Mouse (Mus musculus): ENCODE data around the gene Aqp3. TPM values are rescaled to one million over a fixed set of nuclear protein-coding genes. Genes with fewer than 3 reads are reported as not detected.
A peak's percentile ranks its signal among the peaks of the same experiment; 100 is the strongest.

The Aqp3 gene
- 516 and 601 TPM in 2 replicates for polyA plus RNA-seq (2012; rRNA removed)

DNA sequence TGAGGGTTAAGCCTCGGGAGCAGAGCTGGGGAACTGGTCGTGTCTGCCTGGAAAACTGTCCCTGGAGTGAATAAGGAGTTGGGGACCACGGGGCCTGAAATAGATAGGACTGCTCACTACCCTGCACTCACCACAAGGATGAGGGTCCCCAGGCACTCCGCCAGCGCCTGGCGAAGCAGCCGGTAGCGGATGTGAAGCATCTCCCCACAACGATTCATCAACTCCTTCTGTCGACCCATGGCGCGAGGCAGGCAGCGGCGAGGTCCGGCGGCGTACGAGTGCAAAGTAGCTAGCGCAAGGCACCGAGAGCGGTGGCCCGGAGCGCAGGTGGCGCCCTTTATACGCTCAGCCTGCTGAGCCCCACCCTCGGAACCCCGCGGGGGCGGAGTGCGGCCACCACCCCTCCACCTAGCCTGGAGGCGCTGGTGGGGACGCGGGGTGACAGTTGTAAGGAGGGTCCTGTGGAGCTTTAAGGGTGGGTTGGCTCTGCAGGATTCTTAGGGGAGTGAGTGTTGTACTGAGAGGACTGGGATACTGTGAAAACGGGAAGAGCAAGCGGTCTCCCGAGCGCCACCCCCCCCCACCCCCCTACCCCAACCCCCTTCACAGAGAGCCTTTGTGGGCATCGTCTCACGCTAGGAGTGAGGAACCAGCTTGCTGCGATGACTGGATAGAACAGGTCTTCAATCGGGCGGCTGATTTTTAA, at the start of gene Aqp3:
Gene Aqp3, minus strand, starts transcription at position 313 of the 706 bp plus-strand sequence.
- DNase-seq (ENCODE audit: low spot score) = peak; percentile 77

DNA sequence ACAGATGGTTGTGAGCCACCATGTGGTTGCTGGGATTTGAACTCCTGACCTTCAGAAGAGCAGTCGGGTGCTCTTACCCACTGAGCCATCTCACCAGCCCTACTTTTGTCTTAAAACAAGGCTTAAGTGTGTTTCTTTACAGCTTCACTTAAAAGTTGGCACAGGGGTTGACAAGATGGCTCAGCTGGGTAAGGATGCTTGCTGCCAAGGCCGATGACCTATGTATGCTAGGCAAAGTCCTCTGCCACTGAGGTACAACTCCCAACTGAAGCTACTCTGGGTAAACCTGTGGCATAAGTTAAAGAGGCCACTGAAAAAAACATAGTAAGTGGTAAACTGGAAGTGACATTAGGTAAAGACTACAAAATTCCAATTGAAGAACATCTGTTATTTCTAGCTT, 44.6 kb upstream of the Aqp3 start:
- no peak for DNase-seq (ENCODE audit: low spot score)

- DNase-seq (ENCODE audit: low spot score) = no peak
These were observed 42.3 kb upstream of the Aqp3 start for GRCm38 (mm10) chr4:41140174-41140875.

DNA sequence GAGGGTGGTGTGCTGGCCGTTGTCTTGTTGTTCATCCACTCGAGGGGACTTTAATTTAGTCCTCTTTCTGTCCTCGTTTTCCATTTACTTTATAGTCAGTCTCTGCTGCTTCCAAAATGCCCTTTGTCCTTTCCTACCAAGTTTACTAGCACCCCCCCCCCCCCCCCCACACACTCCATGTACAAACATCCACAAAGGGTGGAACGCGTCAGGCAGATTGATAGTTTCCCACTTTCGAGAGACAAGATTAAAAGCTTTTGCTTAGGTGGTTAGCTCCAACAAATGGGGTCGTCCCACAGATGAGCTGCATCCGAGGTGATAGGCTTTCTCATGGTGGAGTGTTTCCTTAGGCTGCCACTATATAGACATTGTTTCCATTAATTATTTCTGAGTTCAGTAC, 38.8 kb upstream of the Aqp3 start:
- DNase-seq (ENCODE audit: low spot score) = no peak

- DNase-seq (ENCODE audit: low spot score) = no peak
These were observed 38.4 kb upstream of the Aqp3 start for GRCm38 (mm10) chr4:41136454-41136805.

- DNase-seq (ENCODE audit: low spot score) = peak; percentile 71
These were observed 37.9 kb upstream of the Aqp3 start, which contains the start of gene Ube2r2 for GRCm38 (mm10) chr4:41135711-41136453. Gene Ube2r2 (plus strand): TSS chr4:41135743.

DNA sequence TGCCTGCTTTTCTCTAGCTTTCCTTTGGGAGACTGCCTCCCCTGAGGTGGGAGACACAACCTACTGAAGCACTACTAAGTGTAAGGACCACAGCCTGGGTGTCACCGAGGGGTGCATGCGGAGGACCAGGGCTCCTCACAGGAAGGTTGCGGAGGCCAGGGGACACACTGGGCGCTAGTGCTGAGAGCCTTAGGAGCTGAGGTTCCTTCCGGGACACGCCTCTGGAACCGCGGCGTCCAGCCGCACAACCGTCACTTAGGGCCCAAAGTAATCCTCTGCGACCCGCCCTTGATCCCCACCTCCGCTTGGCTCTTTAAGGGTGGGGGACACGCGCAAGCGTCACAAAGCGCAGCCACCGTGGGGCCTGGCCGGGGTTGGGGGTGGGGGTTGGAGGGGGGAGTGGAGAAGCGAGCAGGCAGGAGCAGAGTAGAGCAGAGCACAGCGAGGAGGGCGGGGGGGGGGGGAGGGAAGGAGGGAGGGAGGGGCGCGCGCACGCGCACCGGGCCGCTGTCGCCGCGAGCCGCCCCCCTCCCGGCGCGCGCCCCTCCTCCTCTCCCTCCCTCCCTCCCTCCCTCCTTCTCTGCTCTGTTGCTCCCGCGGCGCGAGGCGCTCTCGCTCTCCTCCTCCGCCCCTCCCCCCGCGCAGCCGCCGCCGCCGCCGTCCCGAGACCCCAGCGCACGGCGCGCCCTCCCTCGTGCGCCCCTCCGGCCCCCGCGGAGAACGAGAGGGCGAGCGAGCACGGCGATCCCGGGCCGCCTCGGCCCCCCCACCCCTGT, 37.1 kb upstream of the Aqp3 start:
- DNase-seq (ENCODE audit: low spot score) = peak; percentile 74

DNA sequence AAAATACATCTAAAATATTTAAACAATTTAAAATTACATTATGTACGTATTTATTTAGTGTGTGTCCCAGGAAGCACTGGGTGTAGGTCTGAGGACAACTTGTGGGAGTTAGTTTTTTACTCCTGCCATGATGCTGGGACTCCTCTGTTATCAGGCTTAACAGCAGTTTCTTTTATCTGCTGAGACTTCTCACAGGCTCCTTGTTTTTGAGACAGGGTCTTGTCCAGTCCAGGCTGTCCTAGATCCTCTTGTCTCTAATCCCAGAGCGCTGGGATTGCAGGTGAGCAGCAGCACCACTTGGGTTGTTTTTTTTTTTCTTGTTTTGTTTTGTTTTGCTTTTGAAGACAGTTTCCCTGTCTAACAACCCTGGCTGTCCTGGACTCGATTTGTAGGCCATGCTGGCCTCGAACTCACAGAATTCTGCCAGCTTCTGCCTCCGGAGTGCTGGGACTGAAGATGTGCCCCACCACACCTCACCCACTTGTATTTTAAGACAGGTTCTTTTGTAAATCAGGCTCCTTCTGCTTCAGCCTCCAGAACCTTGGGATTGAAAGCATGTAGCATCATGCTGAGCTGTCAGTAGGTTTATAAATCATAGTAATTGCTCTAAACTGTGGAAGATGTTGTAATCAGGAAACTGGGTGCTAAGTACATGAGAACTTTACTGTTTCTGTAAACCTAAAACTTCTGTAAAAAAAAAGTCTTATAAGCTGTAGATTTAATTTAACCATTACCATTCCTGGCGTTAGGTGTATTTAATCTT, 35.7 kb upstream of the Aqp3 start:
- DNase-seq (ENCODE audit: low spot score) = no peak

DNA sequence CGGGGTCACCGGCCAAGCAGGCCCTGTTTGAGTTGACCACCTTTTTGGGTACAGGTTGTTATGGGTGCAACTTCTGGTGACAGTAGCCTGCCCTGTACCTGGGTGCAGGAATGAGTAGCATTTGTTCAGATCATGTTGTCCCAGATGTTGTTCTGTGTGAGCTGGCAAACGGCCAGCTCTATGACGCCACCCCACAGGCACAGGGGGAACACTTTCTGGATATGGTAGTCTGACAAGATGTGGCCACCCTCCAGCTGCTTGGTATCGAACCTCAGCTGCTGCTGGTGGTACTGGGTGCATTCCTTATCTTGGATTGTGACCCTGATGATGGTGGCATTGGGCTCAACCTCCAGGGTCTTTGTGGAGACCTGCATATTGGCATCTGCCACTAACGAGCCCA, 34.5 kb upstream of the Aqp3 start:
- no peak for DNase-seq (ENCODE audit: low spot score)

GRCm38 (mm10) chr4:41129836-41130235, 31.9 kb upstream of the Aqp3 start:
- DNase-seq (ENCODE audit: low spot score) = no peak

DNA sequence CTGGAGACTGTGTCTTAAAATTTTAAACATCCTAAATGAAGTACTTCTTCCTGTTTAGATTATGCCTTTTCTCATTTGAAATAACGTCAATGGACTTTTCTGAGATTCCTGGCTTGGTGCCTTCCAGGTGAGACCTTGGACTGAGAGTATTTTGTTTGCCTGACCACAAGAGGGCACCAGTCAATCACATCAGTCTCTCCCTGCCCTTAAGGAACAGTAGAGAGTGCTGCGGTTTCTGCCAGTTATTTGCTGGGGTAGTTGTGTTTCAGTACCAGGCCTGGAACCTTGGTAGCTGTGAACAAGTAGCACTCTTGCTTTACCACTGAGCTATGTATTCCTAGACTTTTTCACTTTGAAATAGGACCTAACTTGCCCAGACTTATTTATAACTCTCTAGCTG, 31.4 kb upstream of the Aqp3 start:
- no peak for DNase-seq (ENCODE audit: low spot score)

GRCm38 (mm10) chr4:41124180-41124951, 26.4 kb upstream of the Aqp3 start, which contains the start of gene Nol6:
Gene Nol6 (minus strand): TSS chr4:41124455.
- DNase-seq (ENCODE audit: low spot score) = peak; percentile 79

DNA sequence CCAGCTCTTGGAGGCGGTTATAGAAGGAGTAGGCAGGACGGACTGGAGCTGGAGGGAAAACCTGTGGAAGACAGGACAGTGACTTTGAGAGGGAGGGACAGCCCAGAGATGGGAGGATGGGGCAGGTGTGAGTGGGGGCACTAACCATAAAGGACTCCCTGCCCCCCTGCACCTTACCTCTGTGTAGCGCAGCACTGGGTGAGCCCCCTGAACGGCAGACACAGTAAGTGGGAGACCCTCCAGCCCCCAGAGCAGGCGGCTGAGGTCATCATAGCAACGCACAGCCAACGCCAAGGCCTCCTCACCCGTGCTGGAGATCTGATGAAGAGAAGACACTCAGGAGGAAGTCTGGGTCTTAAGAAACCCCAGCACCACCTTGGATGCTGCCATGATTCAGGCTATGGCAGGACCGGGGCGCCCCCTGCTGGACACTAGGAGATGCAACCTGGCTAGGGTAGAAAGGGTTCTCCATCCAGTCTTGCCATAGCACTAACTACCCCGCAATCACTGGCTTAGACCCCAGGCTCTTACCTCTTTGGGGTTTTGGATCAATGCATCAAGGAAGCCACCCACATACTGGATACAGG, 20.8 kb upstream of the Aqp3 start:
- DNase-seq (ENCODE audit: low spot score) = no peak

DNA sequence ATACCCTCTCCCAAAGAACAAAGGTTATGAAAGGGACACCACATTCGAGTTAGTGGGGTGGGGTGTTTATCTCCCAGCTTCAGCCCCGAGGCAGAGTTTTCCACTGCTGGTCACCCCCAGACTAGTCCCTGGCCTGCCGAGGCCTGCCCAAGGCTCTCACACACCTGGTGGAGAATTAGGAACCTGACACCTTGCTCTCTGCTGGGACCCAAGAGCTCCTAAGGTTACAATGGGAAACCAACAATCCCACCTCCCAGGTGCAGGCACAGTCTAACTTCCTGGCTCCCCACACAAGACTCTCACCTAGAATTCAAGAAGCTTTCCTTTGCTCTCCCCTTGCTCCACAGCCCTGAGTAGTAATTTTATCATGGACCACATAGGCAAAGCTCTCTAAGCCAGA, 18.8 kb upstream of the Aqp3 start:
- DNase-seq (ENCODE audit: low spot score) = no peak

- no peak for DNase-seq (ENCODE audit: low spot score)
These were observed 17.8 kb upstream of the Aqp3 start for GRCm38 (mm10) chr4:41115793-41116192.

GRCm38 (mm10) chr4:41115074-41115473, 17.1 kb upstream of the Aqp3 start:
- no peak for DNase-seq (ENCODE audit: low spot score)

DNA sequence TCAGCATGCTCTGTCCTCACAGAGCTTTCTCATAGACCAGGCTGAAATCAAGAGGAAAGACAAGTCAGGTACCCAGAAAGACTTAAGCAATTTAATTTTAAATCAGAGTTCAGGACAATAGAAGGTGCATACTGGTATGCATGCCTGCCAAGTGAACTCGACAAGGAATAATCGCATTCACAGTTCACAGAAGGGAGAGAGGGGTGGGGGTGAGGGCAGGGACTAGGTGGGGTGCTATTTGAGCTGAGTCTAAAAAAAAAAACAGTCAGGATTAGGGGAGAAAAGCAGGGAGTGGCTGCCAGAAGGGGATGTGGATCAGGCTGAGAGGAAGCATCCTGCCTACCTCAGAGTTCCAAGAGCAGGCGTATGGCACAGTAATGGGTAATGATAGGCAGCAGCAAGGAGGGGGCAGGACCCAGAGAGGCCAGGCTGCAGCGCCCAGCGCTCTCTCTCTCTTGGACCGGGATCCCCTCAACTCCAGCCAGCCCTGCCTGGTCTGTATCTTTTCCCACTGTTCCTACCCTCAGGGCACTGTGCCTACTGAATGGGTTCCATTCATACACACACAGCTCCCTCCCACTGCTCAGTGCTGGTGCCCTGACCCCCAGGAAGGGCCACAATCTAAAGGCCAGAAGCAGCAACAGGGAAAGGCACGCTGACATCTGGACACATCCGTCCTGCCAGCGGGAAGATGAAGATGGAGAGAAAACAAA, 16.5 kb upstream of the Aqp3 start:
- DNase-seq (ENCODE audit: low spot score) = no peak

GRCm38 (mm10) chr4:41108717-41109425, 10.9 kb upstream of the Aqp3 start:
- DNase-seq (ENCODE audit: low spot score) = no peak

DNA sequence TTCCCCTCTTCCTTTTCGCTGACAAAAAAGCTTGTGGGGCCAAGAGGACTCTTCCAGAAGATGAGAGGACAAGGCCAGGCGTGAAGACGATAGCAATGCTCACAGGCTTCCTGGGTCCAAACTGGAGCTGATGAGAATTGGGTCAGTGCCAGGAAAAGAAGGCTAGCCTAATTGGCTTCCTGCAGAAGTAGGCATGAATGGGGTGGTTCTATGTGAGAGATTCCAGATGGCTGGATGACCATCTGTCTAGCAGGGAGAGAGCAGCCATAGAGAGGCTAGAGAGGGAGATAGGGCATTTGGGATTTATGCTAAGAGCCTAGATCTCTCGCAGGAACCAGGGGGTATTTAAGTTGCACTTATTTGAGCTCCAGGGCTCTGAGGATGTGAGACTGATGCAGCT, 9.5 kb upstream of the Aqp3 start:
- DNase-seq (ENCODE audit: low spot score) = no peak

Data from urinary bladder, adult 2 months (tissue).